Mouse (Mus musculus) liver, embryonic 14.5 days (tissue): Measurements from ENCODE around the gene Zfp940. TPM values are rescaled to one million over a fixed set of nuclear protein-coding genes. Genes with fewer than 3 reads are reported as not detected.

Source experiments
- ATAC-seq: fragments of 200-750 bp; cut with Nextera tagmentation; 2 replicates; pipeline ENCODE4 v1.8.0; 2017; ENCODE audit warnings: moderate number of reproducible peaks, mild to moderate bottlenecking, moderate library complexity; ENCODE audit not compliant: insufficient read depth
- DNase-seq, 3 experiments: peaks; one replicate each; pipeline ENCODE4 v3.0.0-alpha.2; 2012 to 2013; ENCODE audit warnings: low read depth in 3 of 3, low spot score in 3 of 3
- H3K27ac ChIP-seq: fragments of 300-500 bp; sonication (generic); 2 replicates; pipeline ENCODE4 v1.5.1; 2014; ENCODE audit warnings: moderate library complexity, mild to moderate bottlenecking, control low read depth, inconsistent platforms
- H3K27me3 ChIP-seq: fragments of 300-500 bp; sonication (generic); 2 replicates; pipeline ENCODE4 v1.6.1; 2014; ENCODE audit warnings: mild to moderate bottlenecking, low read length, moderate library complexity; ENCODE audit not compliant: control insufficient read depth, insufficient read depth
- H3K36me3 ChIP-seq: fragments of 300-500 bp; sonication (generic); replicated peaks from 2 replicates; pipeline ENCODE4 v1.6.1; 2014; ENCODE audit warnings: low read depth; ENCODE audit not compliant: control insufficient read depth, insufficient read depth
- H3K4me1 ChIP-seq, 2 experiments: fragments of 200-500 bp in 1 of 2; fragments of 300-500 bp in 1 of 2; sonication (generic) in 1 of 2; replicated peaks; 2 replicates each; pipeline ENCODE4 v1.6.1; 2012 to 2014; ENCODE audit warnings: antibody characterized with exemption in 1 of 2, inconsistent platforms in 1 of 2, low read length in 1 of 2; ENCODE audit not compliant: control insufficient read depth in 2 of 2, insufficient read depth in 2 of 2
- H3K4me2 ChIP-seq: fragments of 300-500 bp; sonication (generic); 2 replicates; pipeline ENCODE4 v1.6.1; 2014; ENCODE audit warnings: low read depth, mild to moderate bottlenecking, control low read depth, moderate library complexity
- H3K4me3 ChIP-seq, 2 experiments: fragments of 200-500 bp in 1 of 2; fragments of 300-500 bp in 1 of 2; sonication (generic) in 1 of 2; 2 replicates each; pipeline ENCODE4 v1.5.1; 2012 to 2014; ENCODE audit warnings: low read depth in 2 of 2, low read length in 2 of 2, mild to moderate bottlenecking in 2 of 2, control low read depth in 1 of 2, inconsistent platforms in 1 of 2, moderate library complexity in 1 of 2; ENCODE audit not compliant: insufficient read depth in 1 of 2
- H3K9ac ChIP-seq: fragments of 300-500 bp; sonication (generic); replicated peaks from 2 replicates; pipeline ENCODE4 v1.6.1; 2014; ENCODE audit warnings: mild to moderate bottlenecking, control low read depth, moderate library complexity
- H3K9me3 ChIP-seq: fragments of 300-500 bp; sonication (generic); 2 replicates; pipeline ENCODE4 v1.6.1; 2016; ENCODE audit warnings: low read length, mixed read lengths; ENCODE audit not compliant: control insufficient read depth
- CTCF ChIP-seq: IDR thresholded peaks from 2 replicates; pipeline ENCODE4 v1.5.1; 2016; ENCODE audit warnings: antibody characterized with exemption, low read depth, control low read depth
- EP300 ChIP-seq: IDR thresholded peaks from 2 replicates; pipeline ENCODE4 v1.6.1; 2016; ENCODE audit warnings: antibody characterized with exemption, low read depth
- WGBS: fragments of 180-500 bp; shearing (Covaris S2); extraction: QIAGEN DNeasy Blood & Tissue Kit; methylation state at CpG from one replicate; pipeline ENCODE4 v1.1.7; 2014; ENCODE audit not compliant: insufficient replicate concordance; 5-methylcytosine and 5-hydroxymethylcytosine counted together
- polyA plus RNA-seq, 2 experiments: library from polyadenylated mRNA; depleted of rRNA in 1 of 2; stranded (reverse) in 1 of 2; unstranded in 1 of 2; fragments of >200 nt; fragmentation: Nextera tagmentation in 1 of 2; extraction: Ambion mirVana in 1 of 2; gene quantifications; 2 replicates each; pipeline versions ENCODE4 v1.2.1 to v1.2.3; 2012 to 2014

Gene Zfp940
- polyA plus RNA-seq, 2 experiments, result 0.41 to 0.61 TPM

GRCm38 (mm10) chr7:29852831-29853218 is 644 bp downstream of the Zfp940 start:
- TF ChIP-seq EP300, result no peak
- no peak for TF ChIP-seq CTCF
- WGBS, result 51% methylated on average over 9 of the region's 9 CpGs
- DNase-seq, result no peak
- Histone ChIP-seq H3K4me1 (peaks cover 0 to 4% of the 10 kb centered on the region in 2 experiments; a peak in 2 of 4 replicates), H3K27ac (no peak overlapping the region), H3K27me3 (no peaks in the 10 kb centered on the region), H3K4me2 (peak overlapping the region; percentile 79), H3K9me3 (no peaks in the 10 kb centered on the region), H3K36me3 (no peaks in the 10 kb centered on the region), H3K9ac (peak overlapping the region; percentile 59), H3K4me3 (peak overlapping the region; percentile 64 to 97)
- ATAC-seq, result no peak

- DNase-seq, result no peak
- Histone ChIP-seq H3K4me3 (no peak overlapping the region), H3K9ac (no peak overlapping the region), H3K27me3 (no peaks in the 10 kb centered on the region), H3K36me3 (no peaks in the 10 kb centered on the region), H3K9me3 (no peaks in the 10 kb centered on the region), H3K4me2 (no peak overlapping the region), H3K4me1 (no peaks in the 10 kb centered on the region), H3K27ac (no peak overlapping the region)
- TF ChIP-seq CTCF (no peak), EP300 (no peak)
- ATAC-seq, result no peak
- 68% methylated on average over 5 of the region's 5 CpGs for WGBS
Measured at GRCm38 (mm10) chr7:29844616-29845015, 8.9 kb downstream of the Zfp940 start.

GRCm38 (mm10) chr7:29842105-29842504 is 11.4 kb downstream of the Zfp940 start:
- WGBS, result 72% methylated on average over 1 of the region's 1 CpGs
- ATAC-seq (no peak), DNase-seq (no peak)

GRCm38 (mm10) chr7:29839256-29839655 is 14.2 kb downstream of the Zfp940 start:
- no peak overlapping the region for H3K27ac ChIP-seq
- H3K36me3 ChIP-seq, result no peaks in the 10 kb centered on the region
- ATAC-seq (no peak), DNase-seq (no peak)
- TF ChIP-seq EP300 (no peak), CTCF (no peak)
- no peaks in the 10 kb centered on the region for H3K27me3 ChIP-seq
- H3K4me2 ChIP-seq, result no peak overlapping the region
- H3K9me3 ChIP-seq, result no peaks in the 10 kb centered on the region
- no peak overlapping the region for H3K9ac ChIP-seq
- no peak overlapping the region for H3K4me3 ChIP-seq
- 61% methylated on average over 3 of the region's 3 CpGs for WGBS
- H3K4me1 ChIP-seq, result no peaks in the 10 kb centered on the region

More at GRCm38 (mm10) chr7:29842105-29842504, 11.4 kb downstream of the Zfp940 start:
- H3K27ac ChIP-seq, result no peak overlapping the region
- TF ChIP-seq CTCF (no peak), EP300 (no peak)
- H3K9ac ChIP-seq, result no peak overlapping the region
- H3K27me3 ChIP-seq, result no peaks in the 10 kb centered on the region
- H3K9me3 ChIP-seq, result no peaks in the 10 kb centered on the region
- no peak overlapping the region for H3K4me2 ChIP-seq
- no peak overlapping the region for H3K4me3 ChIP-seq
- H3K36me3 ChIP-seq, result no peaks in the 10 kb centered on the region
- no peaks in the 10 kb centered on the region for H3K4me1 ChIP-seq

GRCm38 (mm10) chr7:29836816-29837215 is 16.7 kb downstream of the Zfp940 start:
- Histone ChIP-seq H3K27me3 (no peaks in the 10 kb centered on the region), H3K9ac (no peak overlapping the region), H3K4me3 (no peak overlapping the region), H3K9me3 (no peaks in the 10 kb centered on the region), H3K27ac (no peak overlapping the region), H3K4me2 (no peak overlapping the region), H3K36me3 (no peaks in the 10 kb centered on the region), H3K4me1 (no peaks in the 10 kb centered on the region)
- no peak for TF ChIP-seq EP300
- TF ChIP-seq CTCF, result no peak
- ATAC-seq (no peak), DNase-seq (no peak)
- 72% methylated on average over 1 of the region's 1 CpGs for WGBS
